ENCODE assay signal across 12 mouse cellular contexts in the genomic region with DNA sequence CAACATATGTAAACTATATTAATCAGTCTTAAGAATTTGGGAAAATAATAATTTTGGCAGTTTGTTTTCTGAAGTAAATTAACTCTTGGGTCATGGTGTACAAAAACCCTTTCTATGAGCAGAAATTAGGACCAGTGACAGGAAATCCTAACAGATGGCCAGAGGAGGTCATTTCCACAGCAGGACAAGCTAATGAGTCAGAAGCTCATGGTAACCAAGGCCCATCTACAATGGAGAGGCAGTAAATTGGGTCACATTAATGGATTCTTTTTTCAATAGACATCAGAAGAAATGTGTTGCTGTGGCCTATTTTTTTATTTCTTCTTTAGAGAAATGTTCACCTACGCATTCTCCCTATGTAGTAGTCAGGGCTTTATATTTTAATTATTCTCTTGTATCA.
DNase-seq lines count a peak whose midpoint lies in the region.
"Had no signal": no experiment of that assay in that cellular context is flagged by ENCODE, and none has a peak within 500 bp of the region (broad histone marks: within the 10 kb centered on the region; RNA-seq: fewer than 3 reads in every experiment).

No protein-coding gene starts in this region.

- peak; percentile 80 for DNase-seq in Muller cell, postnatal 12 days (ENCODE audit: inconsistent ontology term)
- peak; percentile 29 for DNase-seq in cerebellum, adult 11 months
- peak; percentile 45 for DNase-seq in cerebellum, adult 8-10 months
- peak; percentile 34 to 49 for DNase-seq in cerebellum, postnatal 36 days
- no peak for DNase-seq in left cerebral cortex, adult 11 months (ENCODE audit: low spot score)
- no peak for DNase-seq in lung, postnatal 10 days
- DNase-seq in thymus, adult 18-20 months = no peak
- DNase-seq: adrenal gland, adult 2 months; adrenal gland, postnatal 25 days; forebrain, postnatal 0 days; gastrocnemius, postnatal 25 days; heart, postnatal 36 days had no signal

Comparison
In these comparisons a context has a peak if more than half of its experiments do, and no peak if none do; other contexts are left out.
1. DNase-seq: peak in Muller cell, postnatal 12 days (single experiment), cerebellum, adult 11 months (single experiment), cerebellum, adult 8-10 months (single experiment) and cerebellum, postnatal 36 days (2 of 2); none in left cerebral cortex, adult 11 months (single experiment), lung, postnatal 10 days (single experiment) and thymus, adult 18-20 months (0 of 2).